Mouse (Mus musculus): ENCODE data around the gene Spc24.

Spc24 gene

DNA sequence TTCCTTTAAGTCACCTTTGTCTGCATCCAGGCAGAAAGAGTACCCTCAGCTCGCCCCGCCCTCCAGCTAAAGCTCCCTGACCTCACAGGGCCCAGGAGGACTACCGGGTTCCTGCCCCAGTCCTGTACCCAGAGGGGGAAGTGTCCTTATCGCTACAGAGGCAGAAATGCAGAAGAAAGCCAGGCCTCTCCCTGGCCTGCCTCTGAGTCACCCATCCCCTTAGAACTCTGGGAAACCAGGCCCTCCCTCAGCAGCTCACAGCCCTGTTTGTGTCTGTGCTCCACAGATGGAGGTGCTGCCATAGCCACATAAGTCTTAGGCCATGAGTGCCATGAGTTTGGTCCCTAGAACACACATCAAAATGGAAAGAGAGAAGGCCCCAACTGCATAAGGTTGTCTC lies 44.8 kb downstream of the Spc24 start:
- DNase-seq (ENCODE audit: low spot score) = peak; percentile 69

DNA sequence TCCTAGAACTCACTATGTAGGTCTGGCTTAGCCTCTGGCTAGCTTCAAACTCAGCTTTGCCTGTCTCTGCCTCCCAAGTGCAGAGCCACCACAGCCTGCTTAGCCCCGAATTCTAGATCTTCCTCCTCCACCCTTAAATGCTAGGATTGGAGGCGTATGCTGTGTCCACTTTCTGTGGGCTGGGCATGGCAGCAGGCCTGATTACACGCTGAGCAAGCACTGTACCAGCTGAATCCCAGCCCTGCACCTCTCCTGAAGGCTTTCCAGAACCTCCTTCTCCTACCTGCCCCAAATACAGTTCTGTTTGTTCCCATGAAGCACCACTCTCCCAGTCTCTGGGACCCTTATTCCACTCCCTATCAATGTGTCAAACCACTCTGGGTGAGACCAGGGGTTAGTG lies 50.8 kb downstream of the Spc24 start:
- no peak for DNase-seq (ENCODE audit: low spot score)

DNA sequence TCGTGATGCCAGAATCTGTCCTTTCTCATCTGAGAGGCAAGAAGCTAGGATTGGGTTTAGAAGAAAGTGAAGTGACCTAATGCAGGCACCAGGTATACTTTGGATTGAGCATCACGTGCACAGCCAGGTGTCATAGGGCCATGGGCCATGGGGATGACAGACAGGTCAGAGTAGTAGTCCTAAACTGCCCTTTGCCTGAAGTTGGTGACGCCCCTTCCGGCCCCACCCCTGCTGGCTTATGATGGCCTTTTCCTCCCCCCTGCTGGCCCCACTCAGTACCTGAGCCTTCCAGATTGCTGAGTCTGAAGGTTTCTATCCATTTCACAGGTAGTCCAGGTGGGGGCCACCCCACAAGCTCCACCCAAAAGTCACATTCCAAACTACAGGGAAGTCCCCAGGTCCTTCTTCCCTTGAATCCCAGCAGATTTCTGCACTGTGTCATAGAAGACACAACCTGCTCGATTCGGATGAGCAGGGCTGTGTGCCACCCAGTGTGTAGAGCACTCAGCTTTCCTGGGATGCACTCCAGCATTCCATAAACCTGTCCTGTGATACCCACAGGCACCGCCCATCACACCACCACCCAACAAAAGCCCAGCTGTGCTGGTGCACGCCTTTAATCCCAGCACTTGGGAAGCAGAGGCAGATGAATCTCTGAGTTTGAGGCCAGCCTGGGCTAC lies 53.4 kb downstream of the Spc24 start:
- no peak for DNase-seq (ENCODE audit: low spot score)

DNA sequence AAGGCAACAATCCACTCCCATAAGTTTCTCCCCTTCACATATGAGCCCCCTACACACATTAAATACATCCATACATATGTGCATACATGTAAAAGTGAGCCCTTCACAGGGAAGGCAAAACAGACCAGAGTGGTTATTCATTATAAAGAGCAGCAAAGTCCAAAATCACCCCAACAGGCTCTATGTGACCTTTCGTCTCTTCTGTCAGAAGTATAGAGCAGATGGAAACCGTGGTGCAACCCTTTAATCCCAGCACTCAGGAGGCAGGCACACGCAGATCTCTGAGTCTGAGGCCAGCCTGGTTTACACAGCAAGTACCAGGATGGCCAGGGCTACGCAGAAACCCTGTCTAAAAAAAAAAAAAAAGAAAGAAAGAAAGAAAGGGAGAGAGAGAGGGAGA lies 54.0 kb downstream of the Spc24 start:
- DNase-seq (ENCODE audit: low spot score) = no peak
